Mouse (Mus musculus) retina, postnatal 7 days (tissue): ENCODE measurements around the gene Olfr731.

Experiments used
- DNase-seq: peaks from one replicate; pipeline ENCODE4 v3.0.0-alpha.2; 2012; ENCODE audit warnings: low read depth, low spot score

Olfr731 gene

DNA sequence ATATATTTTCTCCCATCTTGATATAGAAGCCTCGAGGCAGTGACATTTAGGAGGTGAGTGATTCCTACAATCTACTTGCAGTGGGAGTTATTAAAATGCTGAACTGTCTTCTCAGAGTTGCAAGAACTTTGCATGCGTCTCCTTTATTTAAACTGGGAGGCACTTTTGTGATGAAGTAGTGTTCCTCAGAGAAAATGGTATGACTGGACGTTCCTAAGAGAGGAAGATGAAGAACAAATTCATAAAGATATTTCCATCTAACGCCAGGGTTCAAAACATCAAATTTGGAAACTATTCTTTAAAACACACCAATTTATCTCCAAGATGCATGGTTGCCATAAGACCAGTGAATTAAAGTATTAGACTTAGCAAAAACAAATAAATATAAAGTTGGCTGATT is at the start of gene Olfr731:
Gene Olfr731, minus strand, starts transcription at position 101 of the 400 bp plus-strand sequence.
- DNase-seq, result no peak

DNA sequence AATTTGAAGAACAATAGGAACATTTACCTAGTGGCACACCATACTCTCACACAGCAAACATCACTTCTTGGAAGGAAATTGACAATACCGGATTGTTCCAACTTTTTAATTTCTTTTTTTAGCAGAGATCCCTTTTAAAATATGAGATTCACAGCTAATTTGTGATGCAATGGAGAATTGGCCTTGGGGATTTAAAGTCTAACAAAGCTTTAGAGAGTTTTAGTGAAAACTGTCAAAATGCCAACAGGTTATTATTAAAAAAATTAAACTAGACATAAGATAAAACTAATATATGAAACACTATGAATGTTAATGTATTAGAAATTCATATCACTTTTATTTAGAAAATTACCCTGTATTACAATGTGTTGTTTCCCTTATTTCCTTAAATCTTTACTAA is 42.4 kb upstream of the Olfr731 start, which contains the start of gene Olfr732:
Gene Olfr732, minus strand, starts transcription at position 101 of the 400 bp plus-strand sequence.
- DNase-seq, result no peak

GRCm38 (mm10) chr14:50188098-50188497 is 53.6 kb downstream of the Olfr731 start, which contains the start of gene Olfr730:
Gene Olfr730, minus strand, starts transcription at chr14:50188198.
- DNase-seq, result no peak
